Mouse (Mus musculus) embryonic facial prominence, embryonic 11.5 days (tissue): ENCODE results near the gene Fyn. TPM values are rescaled to one million over a fixed set of nuclear protein-coding genes. Genes with fewer than 3 reads are reported as not detected.

Source experiments
- ATAC-seq: fragments of 200-750 bp; cut with Nextera tagmentation; replicated peaks from 2 replicates; pipeline ENCODE4 v1.8.0; 2017; ENCODE audit warnings: low read depth; ENCODE audit not compliant: insufficient number of reproducible peaks, low FRiP score, low TSS enrichment
- DNase-seq: peaks from one replicate; pipeline ENCODE4 v3.0.0-alpha.2; 2015; ENCODE audit warnings: low spot score
- H3K27ac ChIP-seq: fragments of 300-500 bp; sonication (generic); replicated peaks from 2 replicates; pipeline ENCODE4 v1.5.1; 2014; ENCODE audit warnings: mild to moderate bottlenecking, low read depth, low read length, control low read depth
- H3K27me3 ChIP-seq: fragments of 300-500 bp; sonication (generic); 2 replicates; pipeline ENCODE4 v1.6.1; 2014; ENCODE audit warnings: mild to moderate bottlenecking, low read length, moderate library complexity, mixed read lengths; ENCODE audit not compliant: control insufficient read depth, insufficient read depth
- H3K36me3 ChIP-seq: fragments of 300-500 bp; sonication (generic); replicated peaks from 2 replicates; pipeline ENCODE4 v1.6.1; 2014; ENCODE audit warnings: low read depth, mild to moderate bottlenecking, low read length, moderate library complexity, mixed read lengths; ENCODE audit not compliant: control insufficient read depth, insufficient read depth
- H3K4me1 ChIP-seq: fragments of 300-500 bp; sonication (generic); 2 replicates; pipeline ENCODE4 v1.6.1; 2014; ENCODE audit warnings: low read length, mixed read lengths; ENCODE audit not compliant: control insufficient read depth, insufficient read depth
- H3K4me2 ChIP-seq: fragments of 300-500 bp; sonication (generic); 2 replicates; pipeline ENCODE4 v1.6.1; 2014; ENCODE audit warnings: low read depth, mild to moderate bottlenecking, control low read depth, low read length, moderate library complexity
- H3K4me3 ChIP-seq: fragments of 300-500 bp; sonication (generic); 2 replicates; pipeline ENCODE4 v1.5.1; 2014; ENCODE audit warnings: low read depth, low read length, control low read depth
- H3K9ac ChIP-seq: fragments of 300-500 bp; sonication (generic); replicated peaks from 2 replicates; pipeline ENCODE4 v1.6.1; 2014; ENCODE audit warnings: mild to moderate bottlenecking, control low read depth, low read length
- H3K9me3 ChIP-seq: fragments of 300-500 bp; sonication (generic); replicated peaks from 2 replicates; pipeline ENCODE4 v1.6.1; 2016; ENCODE audit warnings: mild to moderate bottlenecking, low read length, inconsistent platforms, mixed read lengths; ENCODE audit not compliant: control insufficient read depth
- WGBS: fragments of 180-500 bp; shearing (Covaris S2); extraction: QIAGEN DNeasy Blood & Tissue Kit; methylation state at CpG from one replicate; pipeline ENCODE4 v1.1.7; 2014; 5-methylcytosine and 5-hydroxymethylcytosine counted together
- polyA plus RNA-seq: library from polyadenylated mRNA; unstranded; fragments of >200 nt; fragmentation: Nextera tagmentation; extraction: Ambion mirVana; gene quantifications from 2 replicates; pipeline ENCODE4 v1.2.1, GENCODE M21; 2014

Gene Fyn
- polyA plus RNA-seq, 1 experiment from 2014 or later, result 38.9 TPM

- ATAC-seq, result no peak
- Histone ChIP-seq H3K9me3 (no peaks in the 10 kb centered on the region), H3K4me3 (no peak overlapping the region), H3K4me1 (no peaks in the 10 kb centered on the region), H3K4me2 (no peak overlapping the region), H3K27me3 (no peaks in the 10 kb centered on the region), H3K27ac (no peak overlapping the region), H3K9ac (no peak overlapping the region), H3K36me3 (no peaks in the 10 kb centered on the region)
- no peak for DNase-seq
- 83% methylated on average over 10 of the region's 10 CpGs for WGBS
Observed at GRCm38 (mm10) chr10:39590629-39591028, 222.0 kb downstream of the Fyn start.

- no peaks in the 10 kb centered on the region for H3K4me1 ChIP-seq
- no peaks in the 10 kb centered on the region for H3K36me3 ChIP-seq
- no peak overlapping the region for H3K9ac ChIP-seq
- no peak overlapping the region for H3K4me2 ChIP-seq
- H3K27ac ChIP-seq, result no peak overlapping the region
- DNase-seq, result no peak
- H3K4me3 ChIP-seq, result no peak overlapping the region
- ATAC-seq, result no peak
- H3K27me3 ChIP-seq, result no peaks in the 10 kb centered on the region
- no peaks in the 10 kb centered on the region for H3K9me3 ChIP-seq
- WGBS, result 80% methylated on average over 4 of the region's 4 CpGs
Observed at GRCm38 (mm10) chr10:39592501-39592900, 223.8 kb downstream of the Fyn start.

- ATAC-seq (no peak), DNase-seq (no peak)
- no peak overlapping the region for H3K9ac ChIP-seq
- no peaks in the 10 kb centered on the region for H3K4me1 ChIP-seq
- no peak overlapping the region for H3K4me3 ChIP-seq
- no peaks in the 10 kb centered on the region for H3K36me3 ChIP-seq
- 63% methylated on average over 1 of the region's 1 CpGs for WGBS
- H3K9me3 ChIP-seq, result no peaks in the 10 kb centered on the region
- no peaks in the 10 kb centered on the region for H3K27me3 ChIP-seq
- H3K27ac ChIP-seq, result no peak overlapping the region
- H3K4me2 ChIP-seq, result no peak overlapping the region
Observed at GRCm38 (mm10) chr10:39594716-39595115, 226.1 kb downstream of the Fyn start.

DNA sequence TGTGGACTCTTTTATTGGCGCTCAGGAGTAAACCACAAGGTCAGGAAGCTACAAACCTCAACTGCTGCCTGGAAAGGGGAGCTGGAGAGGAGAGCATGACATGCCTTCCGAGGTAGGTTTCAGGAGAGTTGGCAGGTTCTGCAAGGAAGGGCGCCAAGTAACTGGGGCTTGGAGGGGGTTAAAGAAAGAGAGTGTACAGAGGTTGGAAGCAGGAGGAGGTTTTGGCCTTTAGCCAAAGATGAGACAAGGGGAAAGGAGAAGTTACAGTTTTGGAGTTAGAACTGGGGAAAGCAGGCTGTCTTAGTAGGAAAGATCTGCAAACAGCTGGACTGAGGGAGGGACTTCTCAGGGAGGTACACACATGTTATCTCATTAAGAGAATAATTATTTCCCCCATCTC is 227.2 kb downstream of the Fyn start:
- Histone ChIP-seq H3K4me1 (no peaks in the 10 kb centered on the region), H3K4me3 (no peak overlapping the region), H3K36me3 (no peaks in the 10 kb centered on the region), H3K9me3 (no peaks in the 10 kb centered on the region), H3K27ac (no peak overlapping the region), H3K27me3 (no peaks in the 10 kb centered on the region), H3K9ac (no peak overlapping the region), H3K4me2 (no peak overlapping the region)
- ATAC-seq (no peak), DNase-seq (no peak)
- 85% methylated on average over 3 of the region's 3 CpGs for WGBS

DNA sequence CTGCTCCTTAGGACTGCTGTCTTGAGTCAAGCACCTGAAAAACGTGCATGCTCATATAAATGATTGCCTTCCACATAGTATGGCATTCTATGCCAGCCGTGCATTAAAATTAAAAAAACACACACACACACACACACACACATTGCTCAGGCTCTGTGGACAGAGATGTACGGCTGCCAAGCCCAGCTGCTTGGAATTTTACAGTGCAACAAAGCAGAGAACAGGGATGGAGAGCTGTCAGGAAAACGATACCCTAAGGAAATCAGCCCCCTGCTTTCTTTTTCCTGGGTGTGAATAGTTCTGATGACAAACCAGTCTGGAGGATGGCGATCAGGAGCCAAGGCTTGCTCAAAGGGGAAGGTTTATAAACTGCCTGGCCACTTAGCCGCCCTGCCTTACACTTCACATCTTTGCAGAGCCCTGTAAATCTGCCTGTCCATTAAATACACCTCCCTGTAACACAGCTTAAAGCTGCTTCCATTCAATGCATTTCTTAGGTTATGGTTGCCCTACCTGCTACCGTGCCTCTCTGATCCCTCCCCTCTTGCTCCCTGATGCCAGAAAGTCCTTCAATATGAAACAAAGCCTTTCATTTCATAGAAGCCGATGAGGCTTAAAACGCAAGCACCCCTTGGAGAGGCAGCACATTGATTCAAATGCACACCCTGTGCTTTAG is 228.6 kb downstream of the Fyn start:
- WGBS, result 50% methylated on average over 9 of the region's 9 CpGs
- DNase-seq (no peak), ATAC-seq (no peak)
- Histone ChIP-seq H3K4me3 (no peak overlapping the region), H3K36me3 (no peaks in the 10 kb centered on the region), H3K9ac (no peak overlapping the region), H3K27ac (no peak overlapping the region), H3K4me2 (no peak overlapping the region), H3K9me3 (no peaks in the 10 kb centered on the region), H3K4me1 (no peaks in the 10 kb centered on the region), H3K27me3 (no peaks in the 10 kb centered on the region)

GRCm38 (mm10) chr10:39597792-39598183 is 229.1 kb downstream of the Fyn start:
- H3K27ac ChIP-seq, result no peak overlapping the region
- no peaks in the 10 kb centered on the region for H3K4me1 ChIP-seq
- no peaks in the 10 kb centered on the region for H3K36me3 ChIP-seq
- no peaks in the 10 kb centered on the region for H3K9me3 ChIP-seq
- no peak overlapping the region for H3K4me2 ChIP-seq
- WGBS, result 55% methylated on average over 3 of the region's 3 CpGs
- ATAC-seq, result no peak
- DNase-seq, result no peak
- H3K9ac ChIP-seq, result no peak overlapping the region
- no peak overlapping the region for H3K4me3 ChIP-seq
- H3K27me3 ChIP-seq, result no peaks in the 10 kb centered on the region

- Histone ChIP-seq H3K9me3 (no peaks in the 10 kb centered on the region), H3K9ac (no peak overlapping the region), H3K4me3 (no peak overlapping the region), H3K27me3 (no peaks in the 10 kb centered on the region), H3K4me1 (no peaks in the 10 kb centered on the region), H3K36me3 (no peaks in the 10 kb centered on the region), H3K27ac (no peak overlapping the region), H3K4me2 (no peak overlapping the region)
- ATAC-seq (no peak), DNase-seq (no peak)
- 88% methylated on average over 4 of the region's 4 CpGs for WGBS
Observed at GRCm38 (mm10) chr10:39599601-39600000, 230.9 kb downstream of the Fyn start.

DNA sequence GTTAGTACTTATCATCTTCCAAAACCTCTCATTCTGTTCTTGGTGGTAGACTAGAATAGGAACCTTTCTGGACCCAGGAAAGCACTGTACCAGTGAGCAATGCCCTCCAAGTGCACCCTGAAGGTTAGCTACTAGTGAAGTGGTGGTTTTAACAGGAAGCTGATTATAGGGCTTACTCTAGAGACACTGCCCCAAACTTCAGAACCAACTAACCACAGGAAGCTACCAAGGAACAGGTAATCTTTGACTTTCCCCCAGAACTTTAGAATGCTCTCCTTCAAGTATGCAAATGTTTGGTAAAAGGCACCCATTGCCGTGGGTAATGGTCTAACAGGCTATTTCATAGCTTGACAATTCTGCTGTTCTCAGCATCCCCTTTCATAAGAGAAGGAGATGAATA is 231.5 kb downstream of the Fyn start:
- ATAC-seq (no peak), DNase-seq (no peak)
- Histone ChIP-seq H3K9ac (no peak overlapping the region), H3K4me2 (no peak overlapping the region), H3K36me3 (no peaks in the 10 kb centered on the region), H3K9me3 (no peaks in the 10 kb centered on the region), H3K27me3 (no peaks in the 10 kb centered on the region), H3K4me3 (no peak overlapping the region), H3K4me1 (no peaks in the 10 kb centered on the region), H3K27ac (no peak overlapping the region)
- WGBS, result 81% methylated on average over 1 of the region's 1 CpGs
